13 mouse cellular contexts compared by ENCODE assay signal in genomic region chr11:44951506-44951905, GRCm38 (mm10).
"Had no signal": no experiment of that assay in that cellular context is flagged by ENCODE, and none has a peak within 500 bp of the region (broad histone marks: within the 10 kb centered on the region; RNA-seq: fewer than 3 reads in every experiment).

No protein-coding gene starts in this region.

- H3K9ac ChIP-seq: liver, embryonic 15.5 days; lung, embryonic 14.5 days; midbrain, embryonic 12.5 days; stomach, embryonic 15.5 days had no signal

- H3K36me3 ChIP-seq: liver, embryonic 15.5 days; midbrain, embryonic 12.5 days; stomach, embryonic 15.5 days had no signal

- DNase-seq: kidney, postnatal 36 days; lung, embryonic 14.5 days; lung, postnatal 10 days; right cerebral cortex, postnatal 14 days; thymus, adult 2 months; thymus, postnatal 25 days had no signal

- H3K4me1 ChIP-seq: liver, embryonic 15.5 days; midbrain, embryonic 12.5 days had no signal

- H3K9me3 ChIP-seq: liver, embryonic 15.5 days; midbrain, embryonic 12.5 days; stomach, embryonic 15.5 days had no signal

- H3K27me3 ChIP-seq: liver, embryonic 15.5 days; midbrain, embryonic 12.5 days; stomach, embryonic 15.5 days had no signal

- ATAC-seq: midbrain, embryonic 16.5 days had no signal

- H3K27ac ChIP-seq: kidney, postnatal 0 days; liver, embryonic 15.5 days; macrophage; midbrain, embryonic 12.5 days; stomach, embryonic 15.5 days had no signal

- H3K4me3 ChIP-seq: liver, embryonic 15.5 days; midbrain, embryonic 12.5 days; stomach, embryonic 15.5 days had no signal

- H3K4me2 ChIP-seq: liver, embryonic 11.5 days; liver, embryonic 15.5 days; lung, embryonic 14.5 days; midbrain, embryonic 12.5 days; stomach, embryonic 15.5 days had no signal
